Mouse (Mus musculus) bone marrow macrophage, adult 2 months (primary cell): ENCODE data around the gene Pkn2.

Experiments used
- CTCF ChIP-seq: IDR thresholded peaks from 2 replicates; pipeline ENCODE4 v1.5.1; 2012; ENCODE audit warnings: low read depth, mild to moderate bottlenecking, low read length, moderate library complexity
- POLR2A ChIP-seq: IDR thresholded peaks from 2 replicates; pipeline ENCODE4 v1.6.1; 2012; ENCODE audit warnings: mild to moderate bottlenecking, low read depth, low read length, borderline replicate concordance

- no peak for TF ChIP-seq CTCF
- TF ChIP-seq POLR2A = no peak
Observed at GRCm38 (mm10) chr3:142856832-142857231, 25.0 kb downstream of the Pkn2 start.
